Mouse (Mus musculus) kidney, postnatal 10 days (tissue): Measurements from ENCODE around the gene Fbxl17.

Experiments used
- DNase-seq: peaks from one replicate; pipeline ENCODE4 v3.0.0; 2021; ENCODE audit warnings: mixed read lengths

Fbxl17 gene

GRCm38 (mm10) chr17:63033141-63033540 lies 466.7 kb downstream of the Fbxl17 start:
- DNase-seq, result no peak

GRCm38 (mm10) chr17:63029105-63029504 lies 470.7 kb downstream of the Fbxl17 start:
- DNase-seq, result no peak

- DNase-seq, result no peak
Measured at GRCm38 (mm10) chr17:63025238-63025637, 474.6 kb downstream of the Fbxl17 start.

GRCm38 (mm10) chr17:63017605-63018167 lies 482.1 kb downstream of the Fbxl17 start:
- DNase-seq, result no peak

- no peak for DNase-seq
Measured at GRCm38 (mm10) chr17:63012571-63012923, 487.3 kb downstream of the Fbxl17 start.

GRCm38 (mm10) chr17:63011893-63012570 lies 487.8 kb downstream of the Fbxl17 start:
- DNase-seq, result peak; percentile 80

- no peak for DNase-seq
Measured at GRCm38 (mm10) chr17:63010830-63011229, 489.0 kb downstream of the Fbxl17 start.

- no peak for DNase-seq
Measured at GRCm38 (mm10) chr17:63008788-63009187, 491.0 kb downstream of the Fbxl17 start.

GRCm38 (mm10) chr17:63008277-63008676 lies 491.5 kb downstream of the Fbxl17 start:
- no peak for DNase-seq

- no peak for DNase-seq
Measured at GRCm38 (mm10) chr17:63007876-63008275, 491.9 kb downstream of the Fbxl17 start.
